Mouse (Mus musculus) frontal cortex, adult 2 months (tissue): Measurements from ENCODE around the gene Rps2. TPM values are rescaled to one million over a fixed set of nuclear protein-coding genes. Genes with fewer than 3 reads are reported as not detected.

ENCODE experiments used
- DNase-seq, 2 experiments: peaks; one replicate each; pipeline ENCODE4 v3.0.0; 2022; ENCODE audit warnings: low spot score in 1 of 2; ENCODE audit errors: extremely low spot score in 1 of 2
- polyA plus RNA-seq: library from polyadenylated mRNA; depleted of rRNA; stranded (reverse); fragments of >200 nt; gene quantifications from 2 replicates; pipeline ENCODE4 v1.2.3, GENCODE M21; 2012

The Rps2 gene
- polyA plus RNA-seq, 1 experiment = 967 TPM

DNA sequence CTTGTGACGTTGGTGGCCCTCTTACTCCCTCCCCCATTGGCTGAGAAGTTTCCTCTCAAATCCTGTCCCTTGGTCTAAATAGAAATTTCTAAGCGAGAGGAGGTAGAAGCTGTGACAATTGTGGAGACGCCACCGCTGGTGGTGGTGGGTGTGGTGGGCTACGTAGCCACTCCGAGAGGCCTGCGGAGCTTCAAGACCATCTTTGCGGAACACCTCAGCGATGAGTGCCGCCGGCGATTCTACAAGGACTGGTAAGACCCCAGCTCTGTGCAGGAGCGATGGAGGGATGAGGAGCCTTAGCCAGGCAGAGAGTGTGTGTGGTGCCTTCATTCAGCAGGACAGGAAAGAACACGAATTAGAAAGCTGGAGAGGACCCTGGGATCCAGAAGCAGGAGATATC, 12.9 kb downstream of the Rps2 start:
- no peak for DNase-seq

GRCm38 (mm10) chr17:24732233-24732935, 14.5 kb downstream of the Rps2 start:
- no peak for DNase-seq

DNA sequence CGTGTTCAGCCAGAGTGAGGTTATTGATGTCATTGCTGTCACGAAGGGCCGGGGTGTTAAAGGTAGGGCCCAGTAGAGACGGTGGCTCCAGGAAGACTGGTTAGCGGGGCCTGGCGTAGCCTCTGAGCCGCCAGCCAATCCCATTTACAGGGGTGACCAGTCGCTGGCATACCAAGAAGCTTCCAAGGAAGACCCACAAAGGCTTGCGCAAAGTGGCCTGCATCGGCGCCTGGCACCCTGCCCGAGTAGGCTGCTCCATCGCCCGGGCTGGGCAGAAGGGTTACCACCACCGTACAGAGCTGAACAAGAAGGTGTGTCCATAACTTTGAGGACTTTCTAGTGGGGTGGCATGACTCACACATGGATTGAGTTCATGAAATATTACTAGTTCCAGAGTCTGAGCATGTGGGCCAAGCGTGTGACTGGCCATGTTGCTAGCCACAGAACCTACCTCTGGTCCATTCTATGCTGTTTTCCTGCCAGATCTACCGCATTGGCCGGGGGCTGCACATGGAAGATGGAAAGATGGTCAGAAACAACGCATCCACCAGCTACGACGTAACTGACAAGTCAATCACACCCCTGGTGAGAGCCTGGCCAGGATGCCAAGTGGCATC, 15.6 kb downstream of the Rps2 start:
- no peak for DNase-seq

DNA sequence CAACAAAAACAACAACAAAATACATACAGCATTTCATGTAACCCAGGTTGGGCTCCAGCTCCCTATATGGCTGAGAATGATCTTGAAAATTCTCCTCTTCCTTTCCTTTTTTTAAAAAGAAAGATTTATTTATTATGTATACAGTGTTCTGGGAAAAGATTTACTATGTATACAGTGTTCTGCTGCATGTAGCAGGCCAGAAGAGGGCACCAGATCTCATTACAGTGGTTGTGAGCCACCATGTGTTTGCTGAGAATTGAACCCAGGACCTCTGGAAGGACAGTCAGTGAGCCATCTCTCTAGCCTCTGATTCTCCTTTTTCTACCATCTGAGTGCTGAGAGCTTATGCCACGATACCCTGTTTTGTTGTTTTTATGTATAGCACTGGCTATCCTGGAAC, 16.6 kb downstream of the Rps2 start:
- no peak for DNase-seq

DNA sequence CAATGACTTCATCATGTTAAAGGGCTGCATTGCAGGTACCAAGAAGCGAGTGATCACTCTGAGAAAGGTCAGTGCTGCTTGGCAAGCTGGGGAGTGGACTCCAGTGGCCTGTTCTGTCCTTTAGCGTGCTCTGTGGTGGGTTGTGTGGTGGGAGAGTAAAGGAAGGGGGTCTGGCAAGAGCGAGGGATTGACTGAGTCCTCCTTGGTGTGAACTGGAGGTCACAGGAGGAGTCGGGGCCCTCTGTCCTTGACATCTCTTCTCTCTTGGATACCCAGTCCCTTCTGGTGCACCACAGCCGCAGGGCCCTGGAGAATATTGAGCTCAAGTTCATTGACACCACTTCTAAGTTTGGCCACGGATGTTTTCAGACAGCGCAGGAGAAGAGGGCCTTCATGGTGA, 17.5 kb downstream of the Rps2 start:
- DNase-seq = no peak

DNA sequence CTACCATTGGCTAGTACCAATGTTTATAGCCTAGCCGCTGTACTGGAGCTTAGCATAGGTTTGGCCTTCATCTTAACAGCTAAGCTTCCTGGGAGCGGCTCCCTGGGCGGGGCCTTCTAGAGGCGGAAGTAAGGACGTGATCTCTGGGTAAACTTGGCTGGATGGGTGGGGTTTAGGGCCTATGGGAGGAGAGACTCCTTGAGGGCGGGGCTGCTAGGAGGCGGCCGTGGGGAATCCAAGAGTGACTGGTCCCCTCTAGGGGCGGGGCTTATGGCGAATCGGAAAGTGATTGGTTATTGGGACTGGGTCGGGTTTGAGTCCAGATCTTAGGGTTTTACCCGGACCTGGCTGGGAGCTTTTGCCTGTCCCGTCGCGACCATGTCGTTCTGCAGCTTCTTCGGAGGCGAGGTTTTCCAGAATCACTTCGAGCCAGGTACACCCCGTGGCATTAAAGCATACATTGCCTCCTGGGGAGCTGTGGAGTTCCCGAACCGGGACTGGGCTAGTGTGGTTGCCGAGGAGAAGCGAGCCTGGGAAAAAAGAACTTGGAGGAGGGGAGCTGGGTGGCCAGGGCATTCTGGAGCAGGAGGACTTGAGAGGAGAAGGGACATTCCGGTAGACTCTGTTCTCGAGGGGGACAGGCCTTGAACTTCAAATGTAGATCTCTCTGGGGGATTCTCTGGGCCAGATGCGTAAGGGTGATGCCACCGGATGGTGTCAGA, 18.6 kb downstream of the Rps2 start, which contains the start of gene Msrb1:
TSS of gene Msrb1 (plus strand) at position 313 of the 722 bp plus-strand sequence.
- peak; percentile 91 to 95 for DNase-seq

DNA sequence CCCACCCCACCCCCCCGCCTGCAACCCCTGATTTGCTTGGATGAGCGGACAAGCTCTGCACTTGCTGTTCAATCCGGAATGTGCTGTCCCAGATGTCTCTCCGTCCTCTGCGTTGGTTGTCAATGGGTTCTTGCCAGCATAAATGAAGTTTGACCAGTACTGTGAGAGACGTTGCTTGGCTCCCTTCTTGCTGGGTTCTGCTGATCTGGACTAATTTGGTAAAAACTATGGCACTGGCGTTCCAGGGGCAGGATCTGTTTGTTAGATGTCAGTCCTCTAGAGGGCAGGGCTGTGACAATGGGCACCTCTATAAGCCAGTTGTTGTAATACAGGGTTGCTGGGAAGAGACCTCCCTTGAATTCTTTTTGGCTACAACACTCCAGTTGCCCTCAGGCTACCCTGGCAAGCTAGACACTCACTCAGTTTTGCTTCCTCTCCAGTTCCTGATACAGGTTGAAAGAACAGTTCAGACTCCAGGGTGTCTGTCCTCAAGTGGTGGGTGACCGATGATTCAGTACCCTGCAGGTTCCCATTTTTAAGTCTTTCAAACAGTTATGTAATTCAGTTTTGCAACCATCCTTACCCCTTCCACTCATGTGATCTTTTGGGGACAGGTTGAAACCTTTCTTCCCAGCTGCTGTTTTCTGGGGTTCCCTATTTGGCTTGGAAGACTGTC, 19.4 kb downstream of the Rps2 start:
- DNase-seq = no peak

DNA sequence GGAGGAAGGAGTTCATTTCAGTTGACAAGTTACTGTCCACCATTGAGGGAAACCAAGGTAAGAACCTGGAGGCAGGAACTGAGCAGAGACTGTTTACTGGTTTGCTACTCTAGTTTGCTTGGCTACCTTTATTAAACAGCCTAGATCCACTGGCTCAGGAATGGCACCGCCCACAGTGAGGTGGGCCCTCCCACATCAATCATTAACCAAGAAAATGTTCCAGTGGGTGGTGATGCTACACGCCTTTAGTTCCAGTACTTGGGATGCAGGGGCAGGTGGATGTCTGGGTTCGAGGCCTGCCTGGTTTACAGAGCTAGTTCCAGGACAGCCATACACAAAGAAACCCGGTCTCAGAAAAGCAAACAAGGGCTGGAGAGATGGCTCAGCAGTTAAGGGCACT, 20.3 kb downstream of the Rps2 start:
- no peak for DNase-seq

- no peak for DNase-seq
Observed at GRCm38 (mm10) chr17:24739926-24740325, 22.0 kb downstream of the Rps2 start.

DNA sequence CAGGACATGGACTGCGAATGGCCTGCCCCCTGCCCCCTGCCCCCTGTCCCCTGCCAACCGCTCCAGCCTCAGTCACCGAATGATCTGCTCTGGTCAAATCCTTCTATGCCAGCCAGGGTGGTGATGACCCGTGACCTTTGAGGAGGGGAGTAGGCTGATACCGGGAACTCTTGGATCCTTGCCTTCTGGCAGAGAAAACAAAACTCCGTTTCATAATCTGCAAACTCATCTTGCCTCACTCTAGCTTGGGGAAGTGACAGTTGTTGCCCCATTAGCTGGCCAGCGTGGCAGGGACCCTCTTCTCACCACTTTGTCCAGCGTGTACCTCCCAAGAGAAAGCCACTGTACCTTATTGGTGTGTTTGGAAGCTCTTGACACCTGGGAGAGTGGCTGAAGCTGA, 24.4 kb downstream of the Rps2 start:
- no peak for DNase-seq

- no peak for DNase-seq
Observed at GRCm38 (mm10) chr17:24743896-24744295, 26.0 kb downstream of the Rps2 start.

DNA sequence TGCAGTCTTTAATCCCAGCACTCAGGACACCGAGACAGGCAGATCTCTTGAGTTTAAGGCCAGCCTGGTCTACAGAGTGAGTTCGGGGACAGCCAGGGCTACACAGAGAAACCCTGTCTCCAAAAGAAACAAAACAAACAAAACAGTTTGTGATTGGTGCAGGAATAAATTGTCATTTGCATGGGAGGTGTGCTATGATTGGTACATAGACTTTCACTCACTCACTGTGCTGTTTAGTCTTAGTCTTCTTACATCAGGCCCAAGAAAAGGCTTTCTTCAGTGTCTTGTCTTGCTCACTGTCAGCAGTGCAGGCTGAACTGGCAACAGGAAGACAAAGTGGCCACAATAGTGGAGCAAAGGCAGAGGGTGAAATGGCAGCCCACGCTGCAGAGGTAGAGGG, 26.5 kb downstream of the Rps2 start:
- DNase-seq = no peak

DNA sequence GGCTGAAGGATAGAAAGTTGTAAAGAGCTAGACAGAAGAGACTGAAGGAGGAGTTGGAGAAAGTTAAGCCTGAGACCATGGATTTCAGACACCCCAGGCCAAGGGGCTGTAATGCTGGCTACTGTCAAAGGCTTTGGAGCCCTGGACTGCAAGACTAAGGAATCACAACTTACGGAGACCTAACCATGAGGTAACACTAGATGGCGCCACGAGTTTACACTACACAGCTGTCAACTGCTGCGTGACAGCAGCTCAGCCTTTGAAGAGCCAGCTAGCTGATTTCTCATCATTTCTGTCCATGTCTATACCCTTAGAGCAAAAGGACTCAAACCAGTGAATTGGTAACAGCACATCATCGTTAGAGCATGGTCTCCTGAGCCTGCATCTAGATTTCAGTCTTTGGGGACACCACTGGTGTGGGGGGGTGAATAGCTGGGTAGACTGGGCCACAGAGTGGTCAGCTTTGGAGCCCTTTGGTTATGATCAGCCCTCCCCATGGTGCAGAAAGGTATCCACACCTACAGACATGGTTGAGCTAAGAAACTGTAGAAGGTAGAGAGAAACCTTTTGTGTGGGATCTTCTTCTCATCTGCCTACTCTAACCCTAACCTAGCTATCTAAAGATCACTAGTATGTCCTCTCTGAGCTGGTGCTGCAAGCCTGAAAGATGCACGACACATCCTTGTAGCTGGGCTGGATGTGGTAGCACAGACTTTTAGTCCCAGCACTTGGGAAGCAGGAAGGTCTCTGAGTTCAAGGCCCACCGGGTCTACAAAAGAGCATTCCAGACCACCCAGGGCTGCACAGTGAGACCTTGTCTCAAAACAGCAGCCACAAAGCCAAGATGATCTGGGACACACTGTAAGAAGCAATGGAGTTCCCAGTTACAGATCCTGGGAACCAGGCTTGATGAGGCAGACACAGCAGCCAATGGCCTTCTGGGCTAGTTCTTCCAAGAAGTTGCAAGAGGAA, 27.9 kb downstream of the Rps2 start:
- peak; percentile 71 to 94 for DNase-seq

DNA sequence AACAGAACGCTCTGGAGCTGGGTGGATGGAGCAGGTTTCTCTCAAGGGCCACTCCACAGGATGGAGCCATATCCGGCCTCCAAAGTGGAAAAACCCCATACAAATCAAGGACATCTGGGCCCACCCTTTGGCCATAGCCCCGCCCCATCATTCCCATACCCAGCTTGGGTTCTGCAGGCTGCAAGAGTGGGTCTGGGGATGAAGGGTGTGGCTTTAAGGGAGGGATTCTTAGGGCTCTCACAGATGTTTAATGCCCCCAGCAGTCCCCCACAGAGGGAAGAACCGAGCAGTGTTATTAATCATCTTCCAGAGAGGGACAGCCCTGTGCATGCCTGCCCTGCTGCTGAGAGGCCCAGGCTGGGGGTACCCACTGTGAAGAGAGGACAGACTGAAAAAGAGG, 29.1 kb downstream of the Rps2 start:
- DNase-seq = no peak

DNA sequence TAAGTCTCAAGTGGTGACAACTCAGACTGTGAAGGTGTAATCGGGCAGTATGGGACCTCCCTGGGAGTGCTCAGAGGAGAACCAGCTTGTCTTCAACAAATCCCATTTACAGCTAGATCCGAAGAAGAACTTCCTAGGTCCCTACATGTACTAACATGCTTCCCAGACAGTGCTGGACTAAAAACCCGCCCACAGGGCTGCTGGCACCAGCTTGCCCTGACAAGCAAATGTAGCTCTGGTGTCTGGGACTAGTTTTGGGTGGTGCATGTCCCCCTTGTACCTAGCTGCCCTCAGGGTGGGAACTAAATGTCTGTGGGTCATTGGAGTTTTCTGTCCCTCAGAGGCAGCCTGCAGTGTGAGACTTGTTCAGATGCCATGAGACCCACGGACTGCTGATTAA, 33.6 kb downstream of the Rps2 start:
- DNase-seq = no peak

DNA sequence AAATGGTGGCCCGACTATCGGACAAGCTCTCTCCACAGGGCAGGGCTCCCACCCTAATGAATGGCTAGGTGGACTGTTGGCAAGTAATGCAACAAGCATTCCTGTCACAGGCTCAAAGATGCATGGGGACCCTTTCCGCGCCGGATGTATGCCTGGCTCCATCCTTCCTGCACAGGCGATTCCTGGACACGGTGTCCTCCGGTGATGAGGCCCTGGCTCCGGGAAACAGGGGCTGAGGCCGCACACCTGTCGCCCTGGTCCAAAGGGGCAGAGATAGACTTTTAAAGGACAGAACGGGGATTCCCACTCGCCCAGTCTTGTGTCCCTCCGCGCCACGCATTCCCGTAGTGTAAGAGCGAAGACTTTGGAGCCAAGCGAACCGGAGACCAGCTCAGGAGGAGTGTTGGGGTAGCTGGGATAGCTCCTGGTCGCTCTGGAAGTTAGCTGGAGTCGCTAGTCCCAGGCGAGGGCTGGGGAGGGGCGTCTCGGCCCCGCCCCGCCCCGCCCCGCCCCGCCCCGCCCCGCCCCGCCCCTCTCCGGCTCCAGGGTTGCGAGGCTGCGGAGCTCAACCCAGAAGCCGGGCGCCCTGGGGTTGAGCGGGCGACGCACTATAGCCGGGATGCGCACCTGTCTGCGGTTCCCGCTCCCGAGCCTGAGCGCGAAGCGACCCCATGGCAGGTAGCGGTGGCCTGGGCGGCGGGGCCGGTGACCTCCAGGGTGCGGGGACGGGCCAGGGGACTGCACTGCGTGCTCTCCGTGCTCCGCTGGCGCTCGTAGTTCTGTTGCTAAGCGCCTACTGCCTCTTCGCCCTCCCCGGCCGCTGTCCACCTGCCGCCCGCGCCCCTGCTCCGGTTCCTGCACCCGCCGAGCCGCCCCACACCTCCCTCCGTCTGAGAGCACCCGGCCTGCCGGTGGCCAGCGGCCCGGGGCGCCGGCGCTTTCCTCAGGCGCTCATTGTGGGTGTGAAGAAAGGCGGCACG, 34.8 kb downstream of the Rps2 start, which contains the start of gene Hs3st6:
TSS of gene Hs3st6 (plus strand) at position 574 of the 980 bp plus-strand sequence.
- DNase-seq = no peak

- no peak for DNase-seq
Observed at GRCm38 (mm10) chr17:24757394-24757793, 39.5 kb downstream of the Rps2 start.

GRCm38 (mm10) chr17:24761121-24761520, 43.2 kb downstream of the Rps2 start:
- no peak for DNase-seq
